Mouse (Mus musculus) cerebellum, adult (tissue): Measurements from ENCODE around the gene Chpt1.
"Not testable (repeated sequence)": the region's sequence is repeated elsewhere in the genome, so short reads cannot be mapped to it uniquely, and the experiment has no call there.

Experiments used
- ATAC-seq: cut with Nextera tagmentation; 2 replicates; pipeline ENCODE4 v1.9.2; 2017; ENCODE audit warnings: mild to moderate bottlenecking, moderate library complexity, mixed read lengths; ENCODE audit not compliant: insufficient number of reproducible peaks, low FRiP score, low TSS enrichment

Chpt1 gene

GRCm38 (mm10) chr10:88503421-88504314, at the start of gene Chpt1:
TSS of gene Chpt1 (minus strand) at chr10:88504073.
- peak; percentile 75 for ATAC-seq

DNA sequence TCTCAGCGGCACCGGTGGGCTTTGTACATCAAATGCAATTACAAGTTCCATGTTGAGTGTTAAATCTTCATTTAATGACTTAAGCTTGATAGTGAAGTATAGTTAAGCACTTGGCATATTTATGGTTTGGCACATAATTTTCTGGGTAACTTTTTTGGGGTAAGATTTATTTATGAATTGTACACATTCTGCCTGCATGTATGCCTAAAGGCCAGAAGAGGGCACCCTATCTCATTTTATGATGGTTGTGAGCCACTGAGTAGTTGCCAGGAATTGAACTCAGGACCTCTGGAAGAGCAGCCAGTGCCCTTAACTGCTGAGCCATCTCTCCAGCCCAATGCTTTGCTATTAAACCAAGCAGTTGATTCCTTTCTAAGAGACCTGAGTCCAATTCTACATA, 48.9 kb upstream of the Chpt1 start:
- ATAC-seq, result no peak

GRCm38 (mm10) chr10:88550225-88550624, 46.4 kb upstream of the Chpt1 start:
- ATAC-seq, result no peak

DNA sequence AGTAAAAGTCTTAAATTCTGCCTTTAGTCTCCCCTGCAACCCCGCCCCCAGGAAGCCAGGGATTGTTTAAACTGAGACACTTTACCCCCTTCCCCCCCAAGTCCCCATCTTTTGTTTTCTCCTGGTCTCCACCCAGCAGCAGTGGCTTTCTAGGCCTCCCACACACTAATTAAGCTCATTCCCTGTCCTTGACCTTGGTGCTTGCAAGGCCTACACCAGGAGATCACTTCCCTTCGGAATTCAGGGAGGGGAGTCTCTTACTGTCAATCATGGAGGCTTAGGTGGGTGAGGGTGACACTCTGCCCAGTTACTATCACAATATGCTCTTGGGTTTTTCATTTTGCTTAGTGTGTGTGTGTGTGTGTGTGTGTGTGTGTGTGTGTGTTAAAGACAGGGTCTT, 43.8 kb upstream of the Chpt1 start:
- no peak for ATAC-seq

- ATAC-seq, result no peak
Measured at GRCm38 (mm10) chr10:88530631-88531030, 26.8 kb upstream of the Chpt1 start.

- no peak for ATAC-seq
Measured at GRCm38 (mm10) chr10:88524016-88524415, 20.1 kb upstream of the Chpt1 start.

GRCm38 (mm10) chr10:88523212-88523611, 19.3 kb upstream of the Chpt1 start:
- no peak for ATAC-seq

DNA sequence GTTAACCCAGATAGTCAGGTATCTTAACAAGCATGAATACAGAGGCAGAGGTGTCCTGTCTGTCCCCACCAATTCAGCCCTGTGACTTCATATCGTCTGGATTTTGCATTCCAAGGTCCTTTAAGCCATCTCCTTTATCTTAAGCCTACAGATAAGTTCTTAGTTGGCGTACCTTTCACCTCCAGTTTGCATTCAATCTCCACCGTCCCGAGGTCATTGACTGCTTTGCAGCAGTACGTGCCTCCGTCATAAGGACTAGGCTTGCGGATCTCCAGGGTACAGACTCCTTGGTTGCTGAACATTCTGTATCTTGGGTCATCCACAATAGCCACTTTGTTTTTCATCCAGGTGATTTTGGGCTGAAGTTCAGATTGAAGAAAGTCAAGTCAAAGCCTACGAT, 18.9 kb upstream of the Chpt1 start:
- no peak for ATAC-seq

DNA sequence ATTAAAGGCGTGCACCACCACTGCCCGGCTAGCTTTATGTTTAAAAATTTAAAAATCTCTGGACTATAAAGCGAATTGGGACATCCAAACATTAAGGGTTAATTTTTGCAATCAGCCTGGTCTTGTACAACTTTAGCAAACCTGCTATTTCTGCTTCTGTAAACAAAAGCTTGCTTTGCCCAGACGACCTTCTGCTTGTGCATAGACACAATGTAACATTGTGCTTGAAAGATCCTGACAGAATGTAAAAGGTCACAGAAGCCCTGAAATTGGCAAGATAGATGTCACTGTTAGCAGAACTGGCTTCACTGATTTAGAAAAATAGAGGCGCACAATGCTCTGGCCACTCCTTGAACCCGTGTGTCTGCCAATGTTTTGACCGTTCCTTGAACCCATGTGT, 11.2 kb upstream of the Chpt1 start:
- ATAC-seq, result not testable (repeated sequence)

- ATAC-seq, result no peak
Measured at GRCm38 (mm10) chr10:88514495-88514894, 10.6 kb upstream of the Chpt1 start.

GRCm38 (mm10) chr10:88513574-88514135, 9.8 kb upstream of the Chpt1 start:
- no peak for ATAC-seq

DNA sequence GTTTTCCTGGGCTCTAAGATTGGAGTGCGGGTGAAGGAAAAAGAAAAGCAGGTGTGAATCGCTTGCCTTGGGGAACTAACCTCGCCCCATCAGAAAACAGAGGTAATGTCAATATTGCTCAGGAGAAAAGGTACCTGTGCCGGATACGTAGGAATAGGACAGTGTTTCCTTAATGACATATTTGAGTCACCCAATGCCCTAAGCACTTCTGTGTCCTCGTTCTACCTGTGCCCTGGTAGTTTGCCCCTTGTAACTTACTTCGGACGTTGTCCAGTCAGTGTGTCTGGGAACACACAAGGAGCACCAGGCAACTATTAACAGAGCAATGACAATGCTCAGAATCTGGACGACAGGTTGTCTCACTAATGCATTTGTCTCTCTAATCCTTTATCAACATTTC, 7.5 kb upstream of the Chpt1 start:
- ATAC-seq, result no peak

DNA sequence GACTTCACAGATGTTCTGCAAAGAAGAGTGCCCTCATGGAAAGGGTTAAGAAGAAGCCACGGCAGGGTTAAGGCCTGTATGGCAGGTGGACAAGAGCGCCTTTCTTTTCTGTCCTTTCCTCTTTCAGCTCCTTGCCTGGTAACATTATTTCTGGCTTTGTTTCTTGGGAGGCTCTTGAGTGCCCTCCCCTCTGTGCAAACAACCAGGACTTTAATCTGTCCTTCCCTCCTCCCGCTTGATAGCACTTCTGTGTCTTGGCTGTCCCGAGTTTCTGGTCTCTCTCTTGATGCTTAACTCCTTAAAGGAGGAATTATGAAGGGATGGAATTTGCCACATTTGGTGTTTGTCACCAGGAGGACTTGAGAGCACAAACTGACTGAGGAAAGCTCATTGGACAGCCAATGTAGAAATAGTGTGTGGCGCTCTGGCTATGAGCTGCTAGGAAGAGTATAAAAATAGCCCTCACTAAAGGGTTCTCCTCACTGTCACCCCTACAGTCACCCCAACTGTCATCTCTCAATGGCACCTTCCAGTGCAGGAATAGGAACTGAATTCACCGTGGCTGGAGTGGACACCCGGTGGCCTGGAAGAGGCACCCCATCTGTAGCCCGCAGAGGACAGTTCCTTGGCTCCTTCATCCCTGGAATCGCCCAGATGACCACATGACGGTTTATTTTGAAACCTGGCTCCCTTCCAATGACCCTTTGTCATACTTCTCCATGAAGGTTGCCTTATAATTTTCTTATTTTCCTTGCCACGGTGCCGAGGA, 6.8 kb upstream of the Chpt1 start:
- no peak for ATAC-seq

DNA sequence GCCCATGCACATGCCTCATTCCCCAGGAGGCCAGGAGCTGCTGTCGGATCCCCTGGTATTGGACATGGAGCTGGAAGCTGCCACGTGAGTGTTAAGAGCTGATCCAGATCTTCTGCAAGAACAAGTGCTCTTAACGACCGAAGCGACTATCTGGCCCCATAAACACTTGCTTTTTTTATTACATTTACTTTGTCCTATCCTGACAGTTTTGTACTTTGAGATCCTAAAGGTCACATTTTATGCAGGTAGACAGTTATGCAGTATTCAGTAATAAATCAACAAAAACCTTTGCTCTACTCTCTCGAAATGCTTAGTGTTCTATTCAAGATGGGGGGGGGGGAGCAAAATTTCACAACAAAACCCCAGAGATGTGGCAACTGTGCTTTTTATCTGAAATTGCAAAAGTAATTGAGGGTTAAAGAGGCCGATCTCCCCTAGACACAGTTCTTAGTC, 3.8 kb upstream of the Chpt1 start:
- no peak for ATAC-seq

DNA sequence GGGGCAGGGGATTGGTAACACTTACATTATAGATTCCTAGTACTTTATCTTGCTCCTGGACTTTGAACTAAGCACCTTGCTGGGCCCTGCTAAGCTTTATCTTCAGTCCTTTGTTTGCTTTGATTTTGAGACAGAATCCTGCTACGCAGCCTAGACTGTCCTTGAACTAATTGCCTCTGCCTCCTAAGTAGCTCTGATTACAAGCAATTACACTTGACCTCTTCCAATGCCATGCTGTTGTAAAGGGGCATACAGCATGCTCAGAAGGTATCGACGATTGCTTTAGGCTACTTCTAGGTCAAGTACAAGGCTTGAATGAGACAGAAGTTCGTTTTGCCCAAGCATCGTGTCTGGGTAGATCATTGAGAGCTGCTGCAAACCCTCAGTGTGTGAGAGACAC, 1.4 kb upstream of the Chpt1 start:
- no peak for ATAC-seq

DNA sequence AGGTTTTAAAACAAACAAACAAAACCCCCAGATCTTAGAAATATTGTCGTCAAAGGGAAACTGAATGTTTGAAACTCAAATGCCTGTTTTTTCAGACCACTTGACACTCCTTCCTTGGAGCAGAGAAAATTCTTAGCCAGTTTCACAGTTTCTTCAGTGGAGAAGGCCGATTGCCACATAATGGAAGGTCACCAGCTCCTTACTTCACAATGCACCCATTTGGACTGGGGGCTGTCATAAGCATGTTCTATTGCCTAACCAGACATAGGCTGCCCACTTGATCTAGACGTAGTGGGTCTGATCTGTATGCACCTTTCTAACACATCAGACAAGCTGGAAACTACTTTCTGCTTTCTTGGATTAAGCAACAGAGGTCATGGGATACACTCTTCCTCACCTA, 608 bp upstream of the Chpt1 start:
- no peak for ATAC-seq

DNA sequence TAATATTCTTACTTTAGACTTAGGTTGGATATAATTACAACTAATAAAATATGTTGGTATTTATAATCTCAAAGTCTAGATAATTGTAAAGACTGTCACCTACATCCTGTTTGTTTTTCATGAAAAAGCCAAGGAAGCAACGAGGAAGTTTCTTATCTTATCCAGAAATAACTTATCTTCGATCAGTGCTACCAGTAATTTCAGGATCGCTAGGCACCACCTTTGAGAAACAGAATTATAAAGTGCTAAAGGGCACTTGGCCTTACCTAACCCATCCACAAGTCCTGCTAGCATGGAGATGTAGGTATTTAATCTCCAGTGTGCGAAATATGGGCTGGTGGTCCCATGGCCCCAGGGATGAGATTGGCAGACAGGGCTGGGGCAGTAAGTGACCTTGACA, 954 bp downstream of the Chpt1 start:
- ATAC-seq, result 0 out of 2 replicates have a peak, but pooled peaks have one; percentile 2

DNA sequence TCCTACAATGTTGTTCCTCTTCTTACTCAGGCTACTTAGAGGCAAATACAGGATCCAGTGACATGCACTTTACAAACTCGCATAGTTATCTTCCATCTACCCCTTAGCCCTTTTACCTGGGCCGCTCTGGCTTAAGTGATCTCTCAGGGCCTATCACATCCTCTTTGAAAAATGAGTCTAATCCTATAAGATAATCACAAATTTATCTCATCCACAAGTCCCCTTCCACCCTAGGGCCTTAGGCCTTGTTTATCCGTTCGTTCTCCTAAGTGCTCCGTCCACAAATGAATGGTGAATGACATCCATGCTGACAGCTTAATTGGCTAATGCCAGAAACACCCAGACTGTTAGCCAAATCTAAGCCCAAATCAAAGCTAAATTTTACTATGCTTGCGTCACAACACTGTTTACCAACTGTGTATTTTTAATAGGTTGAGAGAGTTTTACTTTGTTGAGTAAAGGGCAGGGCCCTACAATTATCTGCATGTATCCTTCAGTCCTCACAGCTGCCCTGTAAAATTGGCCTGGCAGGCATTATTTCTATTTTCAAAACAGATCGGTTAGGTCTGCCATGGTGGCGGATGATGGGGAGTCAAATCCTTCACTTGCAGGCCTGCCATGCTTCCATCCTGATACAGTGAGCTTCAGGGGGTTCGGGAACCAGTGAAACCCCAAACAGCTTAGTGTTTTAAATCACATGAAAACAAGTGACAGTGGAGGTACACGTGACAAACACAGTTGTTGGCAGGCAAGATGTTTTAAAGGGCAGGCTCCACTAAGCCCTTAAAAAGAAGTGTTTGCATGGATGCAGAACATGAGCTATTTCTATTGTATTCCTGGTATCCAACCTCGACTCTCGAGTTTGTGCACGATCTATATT, 1.7 kb downstream of the Chpt1 start:
- no peak for ATAC-seq

- ATAC-seq, result no peak
Measured at GRCm38 (mm10) chr10:88501370-88501769, 2.5 kb downstream of the Chpt1 start.

GRCm38 (mm10) chr10:88499993-88500392, 3.9 kb downstream of the Chpt1 start:
- ATAC-seq, result no peak
